Comparison of ENCODE assay signal across 21 mouse cellular contexts in the genomic region with DNA sequence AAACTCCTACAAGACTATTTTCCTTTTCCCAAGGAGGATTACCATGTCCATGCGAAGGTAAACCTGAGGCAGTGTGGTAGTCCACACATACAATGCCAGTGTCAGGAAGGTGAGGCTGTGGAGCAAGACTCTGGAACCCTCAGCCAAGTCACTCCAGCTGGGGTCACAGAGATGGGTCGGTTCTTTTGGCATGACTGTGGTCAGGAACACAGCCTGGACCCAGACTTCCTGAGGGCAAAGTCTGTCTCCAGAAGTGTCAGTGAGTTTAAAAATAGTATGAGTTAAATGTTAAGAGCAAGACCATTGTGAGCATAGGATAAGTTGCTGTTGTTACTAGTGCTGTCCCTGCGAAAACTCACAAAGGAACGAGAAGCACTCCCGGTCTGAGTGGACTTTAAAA. TPM values are rescaled to one million over a fixed set of nuclear protein-coding genes. Genes with fewer than 3 reads are reported as not detected.
DNase-seq lines count a peak whose midpoint lies in the region; ATAC-seq lines count a peak whose summit lies in the region.
"Had no signal": no experiment of that assay in that cellular context is flagged by ENCODE, and none has a peak within 500 bp of the region (broad histone marks: within the 10 kb centered on the region; RNA-seq: fewer than 3 reads in every experiment).

No protein-coding gene starts in this region.

- WGBS in heart, embryonic 15.5 days = 50% methylated on average over 5 of the region's 5 CpGs

- no peaks in the 10 kb centered on the region for H3K9me3 ChIP-seq in heart, embryonic 15.5 days (replicated peaks)
- H3K9me3 ChIP-seq: embryonic facial prominence, embryonic 12.5 days; forebrain, embryonic 13.5 days; hindbrain, embryonic 15.5 days; megakaryocyte, embryonic 14.5 days; midbrain, embryonic 15.5 days had no signal

- H3K36me3 ChIP-seq in heart, embryonic 15.5 days = peaks cover 9% of the 10 kb centered on the region; the same call in 1 of the 2 replicates

- no peak overlapping the region for H3K4me3 ChIP-seq in heart, embryonic 15.5 days
- H3K4me3 ChIP-seq: embryonic facial prominence, embryonic 12.5 days; erythroblast, embryonic 14.5 days; forebrain, embryonic 13.5 days; hindbrain, embryonic 15.5 days; megakaryocyte, embryonic 14.5 days; midbrain, embryonic 15.5 days; myocyte had no signal

- H3K9ac ChIP-seq in heart, embryonic 15.5 days = no peak overlapping the region
- H3K9ac ChIP-seq: embryonic facial prominence, embryonic 12.5 days; forebrain, embryonic 13.5 days; hindbrain, embryonic 15.5 days; midbrain, embryonic 15.5 days had no signal

- no peaks in the 10 kb centered on the region for H3K27me3 ChIP-seq in heart, embryonic 15.5 days
- H3K27me3 ChIP-seq: CH12.LX; embryonic facial prominence, embryonic 12.5 days; forebrain, embryonic 13.5 days; hindbrain, embryonic 15.5 days; midbrain, embryonic 15.5 days had no signal

- DNase-seq in heart, adult 18-20 months = peak; percentile 17 to 20
- DNase-seq in heart, postnatal 14 days = no peak
- no peak for DNase-seq in heart, postnatal 36 days
- peak; percentile 67 to 75 for DNase-seq in kidney, adult 8-10 months
- peak; percentile 70 to 81 for DNase-seq in kidney, postnatal 36 days
- no peak for DNase-seq in right cerebral cortex, postnatal 14 days
- DNase-seq: cerebellum, adult 9-11 months; left cerebral cortex, postnatal 4 days; lung, adult 18-20 months; thymus, postnatal 36 days had no signal

- intact Hi-C loops in heart, postnatal 14 days (cut with DNase I) = no loop called here
- intact Hi-C loops in heart, postnatal 36 days (cut with DNase I) = no loop called here

- no peak overlapping the region for H3K4me2 ChIP-seq in heart, embryonic 15.5 days
- H3K4me2 ChIP-seq: embryonic facial prominence, embryonic 12.5 days; forebrain, embryonic 13.5 days; hindbrain, embryonic 15.5 days; liver, embryonic 11.5 days; midbrain, embryonic 15.5 days had no signal

- no peak; the same call in 1 of the 2 replicates for ATAC-seq in heart, embryonic 15.5 days (replicated peaks; ENCODE audit: insufficient number of reproducible peaks, insufficient read depth, low FRiP score, low read depth)
- ATAC-seq: forebrain, embryonic 13.5 days; intestine, embryonic 16.5 days; midbrain, embryonic 15.5 days had no signal

- H3K4me1 ChIP-seq in heart, embryonic 15.5 days (replicated peaks) = peaks cover 47% of the 10 kb centered on the region
- H3K4me1 ChIP-seq: hindbrain, embryonic 15.5 days; midbrain, embryonic 15.5 days had no signal

- peak overlapping the region; percentile 83 for H3K27ac ChIP-seq in heart, embryonic 15.5 days
- H3K27ac ChIP-seq: embryonic facial prominence, embryonic 12.5 days; forebrain, embryonic 13.5 days; hindbrain, embryonic 15.5 days; midbrain, embryonic 15.5 days had no signal

RNA-seq across cellular contexts. Expression of a gene that starts 59.7 kb away (rescaled TPM):
- 10 to 100 TPM; 28.3 to 29.9 TPM for total RNA-seq in heart, adult 18-20 months (2021)
- 10 to 100 TPM; 31.8 to 32.9 TPM for total RNA-seq in heart, postnatal 14 days (2021)
- 14.6 and 16.0 TPM in 2 replicates for polyA plus RNA-seq in heart, embryonic 15.5 days (2015; fragmentation: Nextera tagmentation; extraction: Ambion mirVana)
- 10 to 100 TPM; 27.4 to 33.5 TPM for total RNA-seq in heart, postnatal 36 days (2021)

Comparison
In these comparisons a context has a peak if more than half of its experiments do, and no peak if none do; other contexts are left out.
1. DNase-seq: peak in heart, adult 18-20 months (2 of 2), kidney, adult 8-10 months (2 of 2) and kidney, postnatal 36 days (2 of 2); none in heart, postnatal 14 days (0 of 2), heart, postnatal 36 days (0 of 2) and right cerebral cortex, postnatal 14 days (single experiment).